Mouse (Mus musculus) heart, postnatal 36 days (tissue): ENCODE results near the gene Atp2b1. TPM values are rescaled to one million over a fixed set of nuclear protein-coding genes. Genes with fewer than 3 reads are reported as not detected.

ENCODE experiments used
- DNase-seq, 2 experiments: peaks; one replicate each; pipeline ENCODE4 v3.0.0; 2021 to 2022
- intact Hi-C: fragments of 180-260 bp; cut with DNase I; formaldehyde crosslinking; loops from one replicate; pipeline ENCODE4 v1.15.1; 2025
- total RNA-seq, 2 experiments: library from RNA; stranded (reverse); gene quantifications; 2 replicates each; pipeline ENCODE4 v1.2.3; 2021

The Atp2b1 gene
- total RNA-seq: 10 to 100 TPM; 69.0 to 69.9 TPM

DNA sequence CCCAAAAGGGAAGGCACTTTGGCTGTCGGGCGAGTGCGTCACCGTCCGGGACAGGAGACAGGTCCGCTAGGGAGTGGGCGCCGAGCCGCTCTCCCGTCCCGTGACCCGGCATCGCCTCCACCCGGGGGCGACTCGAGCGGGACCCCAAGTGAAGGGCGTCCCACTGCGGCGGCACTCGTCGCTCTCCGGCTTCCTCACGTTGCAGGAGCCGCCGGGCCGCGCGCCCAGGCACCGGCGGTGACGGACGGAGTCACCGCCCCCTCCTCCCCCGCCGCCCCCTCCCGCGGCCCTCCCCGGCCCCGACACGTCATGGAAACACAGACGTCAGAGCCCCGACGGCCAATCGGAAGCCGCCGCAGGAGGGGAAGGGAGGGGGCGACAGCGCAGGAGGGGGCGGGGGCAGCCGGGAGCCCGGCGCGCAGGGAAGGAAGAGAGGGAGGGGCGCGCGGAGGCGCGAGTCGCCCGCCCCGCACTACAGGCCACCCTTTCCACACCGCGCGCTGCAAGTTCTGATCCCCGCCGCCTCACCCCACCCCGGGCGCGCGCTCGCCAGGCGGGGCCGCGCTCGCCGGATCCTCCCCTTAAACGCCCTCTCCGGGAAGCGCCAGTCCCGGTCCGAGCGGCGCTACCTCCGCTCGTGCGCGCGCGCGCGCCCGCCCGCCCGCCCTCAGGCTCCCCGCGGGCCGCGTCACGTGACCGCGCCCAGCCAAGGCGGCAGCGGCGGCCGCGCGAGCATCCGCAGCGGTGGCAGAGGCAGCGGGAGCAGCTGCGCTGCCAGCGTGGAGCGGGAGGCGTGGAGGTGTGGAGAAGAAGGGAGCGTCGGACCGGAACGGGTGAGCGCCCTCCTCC, at the start of gene Atp2b1:
Atp2b1 (plus strand) TSS at position 446 of the 849 bp plus-strand sequence.
- intact Hi-C loops: loop anchor here (2.0 to 5.0 kb wide), 5 partner anchors 57 to 422 kb away; no protein-coding TSS in a partner anchor
- DNase-seq: peak; percentile 94

DNA sequence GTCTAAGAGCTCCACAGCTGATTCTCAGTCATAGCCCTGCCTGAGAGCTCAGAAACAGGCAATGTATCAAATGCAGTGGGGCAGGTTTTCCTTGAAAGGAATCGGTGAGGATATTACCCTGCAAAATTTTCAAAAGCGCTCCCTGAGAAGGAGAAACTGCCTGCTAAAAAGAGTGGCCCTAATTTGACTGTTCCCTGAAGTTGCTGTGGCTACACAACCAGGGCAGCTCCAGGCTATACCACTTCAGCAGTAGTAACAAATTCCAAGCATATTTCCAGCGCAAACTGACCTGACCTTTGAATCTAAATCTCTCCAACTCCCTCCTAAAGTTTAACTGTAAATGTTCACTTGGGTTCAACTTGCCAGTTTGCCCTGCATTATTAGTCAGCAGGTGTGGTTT, 49.4 kb upstream of the Atp2b1 start:
- intact Hi-C loops: loop anchor here (2.0 kb wide), 1 partner anchor 42 kb away; no protein-coding TSS in a partner anchor
- no peak for DNase-seq

DNA sequence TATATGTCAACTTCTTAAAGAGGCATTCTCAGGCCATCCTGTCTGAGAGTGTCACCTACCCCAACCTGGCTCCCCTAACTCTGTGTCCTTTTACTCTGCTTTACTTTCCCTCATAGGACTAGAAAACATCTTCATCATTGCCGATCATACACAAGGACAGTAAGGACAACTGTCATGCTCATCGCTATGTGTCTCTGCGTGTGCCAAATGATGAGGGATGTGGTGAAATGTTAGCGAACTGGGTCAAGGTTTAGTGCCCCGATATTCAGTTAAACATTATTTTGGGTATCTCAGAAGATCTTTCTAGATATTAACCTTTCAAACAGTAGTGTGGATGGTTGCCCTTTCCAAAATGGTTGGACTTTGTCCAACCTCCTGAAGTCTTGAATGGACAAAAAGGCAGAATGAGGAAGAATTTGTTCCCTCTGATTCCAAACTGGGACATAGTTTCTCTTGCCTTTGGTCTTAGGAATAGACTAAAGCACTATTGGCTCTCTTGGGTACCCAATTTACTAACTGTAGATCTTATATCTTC, 47.3 kb upstream of the Atp2b1 start:
- intact Hi-C loops: no loop called here

DNA sequence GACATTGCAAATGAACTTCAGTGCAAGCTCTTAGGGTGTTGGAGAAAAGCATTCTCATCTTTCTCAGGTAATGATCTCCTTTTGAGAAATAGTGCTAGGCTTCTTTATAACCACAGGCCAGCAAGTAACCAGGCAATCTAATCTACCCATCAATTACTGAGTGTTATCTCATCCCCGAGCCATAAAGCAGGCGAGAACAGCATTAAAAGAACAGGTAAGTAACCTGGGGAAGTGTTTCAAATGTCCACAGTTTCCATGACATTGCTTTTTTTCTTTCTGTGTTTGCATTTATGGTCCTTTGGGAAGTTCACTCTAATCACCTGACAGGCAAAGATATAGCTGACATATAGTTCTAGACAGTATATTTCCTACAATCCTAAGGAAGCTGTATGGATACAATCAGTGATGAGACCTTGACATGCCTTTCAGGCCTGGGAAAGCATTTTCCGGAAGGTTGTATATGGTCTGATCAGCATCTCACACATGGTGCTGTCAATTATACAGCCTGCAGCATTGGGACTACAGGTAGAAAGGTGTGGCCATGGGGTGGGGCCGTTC, 45.8 kb upstream of the Atp2b1 start:
- intact Hi-C loops: no loop called here
- no peak for DNase-seq

More for the DNA sequence above, 47.3 kb upstream of the Atp2b1 start:
- DNase-seq: no peak

DNA sequence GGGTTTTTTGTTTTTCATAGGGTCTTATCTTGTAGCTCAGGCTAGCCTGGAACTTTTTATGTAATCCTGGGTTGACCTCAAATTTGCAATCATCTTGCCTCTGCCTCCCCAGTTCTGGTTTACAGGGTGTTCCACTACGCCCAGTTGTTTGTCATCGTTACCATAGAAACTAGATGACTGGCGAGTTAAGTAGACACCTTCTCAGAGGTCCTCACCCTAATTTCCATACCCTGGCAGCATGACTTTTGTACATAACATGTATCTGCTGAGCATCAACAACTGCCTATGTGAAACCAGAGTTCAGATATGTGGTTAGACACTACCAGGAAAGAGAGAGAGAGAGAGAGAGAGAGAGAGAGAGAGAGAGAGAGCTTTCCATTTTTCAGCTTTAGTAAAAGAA, 36.4 kb upstream of the Atp2b1 start:
- DNase-seq: no peak
- intact Hi-C loops: no loop called here

DNA sequence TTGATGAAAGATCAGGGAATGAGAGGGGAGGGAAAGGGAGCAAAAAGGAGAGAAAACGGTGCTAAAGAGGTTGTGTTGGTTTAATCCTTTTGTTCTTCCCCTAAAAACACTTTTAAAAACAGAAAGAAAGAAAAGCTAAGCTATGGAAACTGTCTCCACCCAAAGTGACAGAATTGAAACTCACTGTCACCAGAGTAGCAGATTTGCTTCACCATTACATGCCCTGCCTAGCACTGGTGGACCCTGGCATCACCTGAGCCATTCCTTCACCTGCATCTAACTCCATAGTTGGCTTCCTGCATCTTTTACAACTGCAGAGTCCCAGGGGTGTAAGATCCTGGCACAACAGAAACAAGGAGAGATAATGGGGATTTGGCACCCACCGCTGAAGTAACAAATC, 35.6 kb upstream of the Atp2b1 start:
- intact Hi-C loops: no loop called here
- DNase-seq: no peak

DNA sequence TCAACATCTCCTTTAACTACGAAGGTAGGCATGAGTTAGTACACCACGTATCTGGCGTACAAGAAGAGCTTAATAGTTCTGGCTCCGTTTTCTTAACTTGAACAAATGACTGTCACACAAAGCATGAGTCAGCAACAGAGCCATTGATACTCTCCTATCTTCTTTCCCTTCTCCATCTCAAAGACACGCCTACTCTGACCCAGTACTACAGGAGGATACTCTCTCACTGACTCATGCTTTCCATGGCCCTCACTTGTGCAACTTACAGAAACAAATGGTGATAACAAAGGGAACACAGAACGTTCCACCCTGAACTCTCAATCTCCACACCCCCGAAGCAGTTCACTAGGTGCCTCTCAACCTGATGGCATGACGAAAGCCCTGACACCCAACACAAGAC, 34.1 kb upstream of the Atp2b1 start:
- peak in 1 of 2 experiments; percentile 12 for DNase-seq
- intact Hi-C loops: no loop called here

DNA sequence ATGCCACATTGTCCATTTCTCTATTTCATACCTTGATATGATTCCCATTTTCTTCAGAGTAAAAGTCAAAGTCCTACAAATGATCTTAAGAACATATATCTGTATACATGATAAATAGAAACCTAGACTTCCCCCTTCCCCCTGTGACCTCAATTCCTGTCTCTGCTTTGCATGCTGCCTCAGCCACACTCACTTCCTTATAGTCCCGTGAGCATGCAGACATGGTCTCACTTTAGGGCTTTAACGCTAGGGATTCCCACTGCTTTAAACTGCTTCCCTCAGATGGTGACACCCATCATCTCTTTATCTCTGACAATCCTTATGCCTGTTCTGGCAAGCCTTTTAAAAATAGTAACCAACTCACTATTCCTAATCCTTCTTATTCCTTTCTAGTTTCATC, 33.5 kb upstream of the Atp2b1 start:
- intact Hi-C loops: no loop called here
- no peak for DNase-seq

DNA sequence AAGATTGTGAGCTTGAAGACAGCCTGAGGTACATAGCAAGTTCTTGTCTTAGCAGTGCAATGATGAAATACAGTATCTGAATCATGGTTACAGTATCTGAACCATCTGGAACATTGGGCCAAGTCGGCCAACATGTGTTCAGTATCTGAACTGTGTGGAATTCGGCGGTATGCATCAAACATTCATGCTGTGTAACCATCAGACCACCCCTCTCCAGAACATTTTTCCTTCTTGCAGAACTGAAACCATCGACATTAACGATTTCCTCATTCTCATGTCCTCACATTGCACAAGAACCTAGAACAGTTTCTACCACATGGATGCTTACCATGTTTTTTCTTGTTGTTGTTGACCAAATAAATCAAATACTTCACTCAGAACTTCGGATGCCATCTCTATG, 32.7 kb upstream of the Atp2b1 start:
- no peak for DNase-seq
- intact Hi-C loops: no loop called here

DNA sequence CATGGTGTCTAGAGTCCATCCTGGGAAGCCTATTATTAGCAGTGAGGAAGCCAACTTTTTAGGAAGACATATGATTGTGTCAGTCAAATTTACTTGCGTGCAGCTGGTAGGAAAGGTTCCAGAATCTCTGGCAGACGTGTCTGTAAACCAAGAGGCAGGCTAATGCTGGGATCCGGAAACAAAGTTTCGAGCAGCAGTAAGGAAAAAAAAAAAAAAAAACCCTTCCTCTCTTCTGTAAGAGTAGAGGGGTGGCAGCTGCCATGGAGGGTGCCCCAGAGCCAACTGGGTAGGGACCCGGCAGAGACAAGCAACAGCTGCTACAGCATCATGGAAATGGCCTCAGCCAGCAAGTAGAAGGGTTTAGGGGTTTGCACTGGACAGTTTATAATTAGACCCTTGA, 31.6 kb upstream of the Atp2b1 start:
- intact Hi-C loops: no loop called here
- DNase-seq: no peak

DNA sequence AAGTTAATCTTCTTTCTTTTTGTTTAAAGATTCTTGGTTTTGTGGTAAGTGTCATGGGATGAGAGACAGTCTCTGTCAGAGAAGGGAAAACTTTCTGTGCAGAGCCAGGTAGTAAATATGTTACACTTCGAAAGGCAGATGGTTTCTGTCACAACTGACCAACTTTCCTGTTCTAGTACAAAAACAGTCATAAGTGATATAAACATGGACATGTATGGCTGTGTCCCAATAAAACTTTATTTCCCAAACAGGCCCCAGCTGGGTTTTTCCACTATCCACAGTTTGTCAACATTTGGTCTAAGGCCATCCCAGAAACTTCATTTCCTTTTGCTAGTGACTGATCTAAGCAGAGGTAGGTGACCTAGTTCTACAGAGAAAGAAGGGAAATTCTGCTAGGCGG, 29.8 kb upstream of the Atp2b1 start:
- DNase-seq: no peak

DNA sequence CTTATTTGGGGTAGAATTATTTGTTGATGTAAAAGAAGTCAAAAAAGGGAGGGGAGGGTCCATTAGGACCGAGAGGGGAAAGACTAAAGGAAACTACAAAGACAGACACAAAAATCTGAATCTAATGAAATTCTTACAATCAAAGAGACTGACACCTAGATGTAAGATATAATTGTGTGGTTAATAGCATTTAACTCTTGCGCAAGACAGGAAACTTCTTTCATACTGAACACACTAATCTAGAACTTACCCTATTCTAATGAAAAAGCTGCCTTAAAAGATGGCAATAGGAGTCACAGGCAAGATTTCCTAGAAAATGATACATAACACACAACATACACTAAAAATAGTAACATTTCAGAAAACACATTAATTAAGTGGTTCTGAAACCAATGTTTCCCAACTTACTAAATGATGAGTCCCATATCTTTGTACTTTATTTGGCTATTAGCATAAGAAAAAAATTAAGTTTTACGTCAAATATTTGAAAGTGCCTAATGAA, 27.4 kb upstream of the Atp2b1 start:
- DNase-seq: no peak
- intact Hi-C loops: no loop called here

More for the DNA sequence above, 29.8 kb upstream of the Atp2b1 start:
- intact Hi-C loops: no loop called here

DNA sequence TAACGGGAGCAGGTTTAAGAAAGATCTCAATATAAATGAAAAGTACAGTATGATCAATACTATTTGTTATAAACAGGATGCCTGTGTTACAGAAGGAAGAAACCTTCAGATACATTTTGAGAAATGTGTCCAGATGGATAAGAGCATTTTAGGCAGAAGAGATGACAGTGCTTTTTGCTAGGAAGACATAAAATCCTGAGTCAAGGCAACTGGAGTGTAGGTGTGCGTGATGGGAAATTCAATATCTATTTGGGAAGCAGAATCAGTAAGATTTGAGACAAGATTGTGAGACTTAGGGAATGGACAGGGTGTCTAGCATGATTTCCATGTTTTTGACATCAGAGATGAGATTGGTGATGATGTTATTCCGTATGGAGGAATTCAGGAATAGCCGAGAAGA, 22.8 kb upstream of the Atp2b1 start:
- intact Hi-C loops: no loop called here
- no peak for DNase-seq

DNA sequence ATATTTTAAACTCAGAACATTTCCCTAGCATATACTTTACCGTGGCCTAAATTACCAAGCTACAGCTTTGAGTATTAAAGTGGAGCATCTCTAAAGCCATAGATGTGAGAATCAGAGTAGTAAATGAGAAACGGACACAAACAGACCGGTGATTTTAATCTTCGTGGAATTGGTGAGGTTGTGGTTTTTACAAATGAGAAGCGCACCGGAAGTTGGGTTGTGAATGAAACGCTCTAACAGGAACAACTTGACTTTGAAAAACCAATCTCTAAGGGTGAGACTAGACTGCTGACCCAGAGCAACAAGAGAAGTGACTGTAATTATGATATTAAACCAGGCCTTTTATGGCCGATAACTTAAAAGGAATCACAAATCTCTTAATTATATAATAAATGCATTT, 16.7 kb upstream of the Atp2b1 start:
- intact Hi-C loops: no loop called here

DNA sequence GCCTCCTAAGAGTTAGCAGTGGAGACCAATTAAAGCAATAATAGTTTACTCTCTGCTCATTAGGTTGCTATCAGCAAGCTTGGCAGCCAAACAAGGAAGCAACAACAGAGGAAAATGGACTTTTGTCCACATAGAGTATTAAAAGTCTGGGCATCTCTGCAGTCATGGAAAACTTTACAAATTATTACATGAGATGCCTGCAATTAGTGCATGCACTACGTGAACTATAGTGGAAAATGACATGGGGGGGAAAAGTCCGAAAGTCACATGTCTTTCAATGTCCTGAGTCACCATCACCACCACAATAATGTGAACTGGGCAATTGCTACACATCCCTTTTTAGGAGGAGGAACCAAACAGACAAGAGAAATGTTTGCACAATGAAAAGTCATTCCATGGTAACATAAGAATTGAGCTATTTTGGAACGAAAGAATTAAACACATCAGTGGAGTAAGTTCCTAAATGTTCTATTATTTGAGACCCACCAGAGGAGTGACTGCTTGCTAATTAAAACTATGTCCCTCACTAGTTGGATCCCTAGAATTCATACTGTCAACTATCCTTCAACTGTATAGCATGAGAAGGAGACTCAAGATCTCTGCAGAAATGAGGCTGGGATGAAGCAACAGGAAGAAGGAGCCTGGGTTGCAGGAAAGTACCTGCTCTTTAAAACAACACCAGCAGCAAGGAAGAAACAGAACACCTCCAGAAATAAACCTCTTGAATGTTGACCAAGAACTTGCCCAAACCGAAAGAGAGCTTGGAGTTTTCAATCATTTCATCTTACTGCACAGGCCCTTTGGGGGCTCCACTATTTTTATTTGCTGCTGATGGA, 16.1 kb upstream of the Atp2b1 start:
- DNase-seq: no peak
- intact Hi-C loops: no loop called here

More for the DNA sequence above, 16.7 kb upstream of the Atp2b1 start:
- DNase-seq: no peak

DNA sequence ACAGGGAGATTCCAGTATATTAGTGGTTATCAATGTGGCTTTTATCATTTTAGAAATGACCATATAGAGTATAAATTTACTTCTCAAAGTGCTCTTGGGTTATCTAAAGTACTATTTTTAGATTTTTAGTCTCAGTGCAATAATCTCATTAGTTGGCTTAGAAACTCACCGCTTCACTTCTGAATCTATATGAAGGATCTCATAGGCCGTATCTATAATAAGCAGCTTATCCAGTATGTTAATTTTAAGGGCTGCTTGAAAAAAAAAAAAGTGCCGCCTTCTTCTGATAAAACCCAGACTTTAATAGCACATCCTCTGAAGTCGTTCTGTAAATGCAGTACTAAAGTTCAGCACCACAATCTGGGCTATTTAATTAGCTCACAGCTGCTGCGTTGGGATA, 12.7 kb upstream of the Atp2b1 start:
- no peak for DNase-seq
- intact Hi-C loops: no loop called here

DNA sequence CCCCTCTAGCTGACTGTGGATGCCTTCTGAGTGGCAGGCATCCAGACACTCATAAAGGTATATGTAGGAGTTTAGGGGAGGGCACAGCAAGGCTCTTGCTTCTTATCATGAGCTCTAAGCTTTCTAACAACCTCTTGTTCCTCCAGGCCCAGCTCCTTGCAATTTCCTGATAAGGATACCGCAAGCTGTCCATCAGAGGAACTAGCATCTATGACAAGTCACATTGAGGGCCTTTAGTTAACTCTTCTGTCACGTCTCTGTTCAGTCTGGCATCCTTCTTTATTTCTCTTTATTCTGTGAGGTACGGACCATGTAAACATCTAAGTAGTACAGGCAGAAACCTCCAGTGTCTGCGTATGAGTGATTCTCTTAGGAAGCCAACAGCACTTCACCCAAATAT, 8.2 kb upstream of the Atp2b1 start:
- no peak for DNase-seq
- intact Hi-C loops: loop anchor here (2.0 kb wide), 1 partner anchor 41 kb away; no protein-coding TSS in a partner anchor

DNA sequence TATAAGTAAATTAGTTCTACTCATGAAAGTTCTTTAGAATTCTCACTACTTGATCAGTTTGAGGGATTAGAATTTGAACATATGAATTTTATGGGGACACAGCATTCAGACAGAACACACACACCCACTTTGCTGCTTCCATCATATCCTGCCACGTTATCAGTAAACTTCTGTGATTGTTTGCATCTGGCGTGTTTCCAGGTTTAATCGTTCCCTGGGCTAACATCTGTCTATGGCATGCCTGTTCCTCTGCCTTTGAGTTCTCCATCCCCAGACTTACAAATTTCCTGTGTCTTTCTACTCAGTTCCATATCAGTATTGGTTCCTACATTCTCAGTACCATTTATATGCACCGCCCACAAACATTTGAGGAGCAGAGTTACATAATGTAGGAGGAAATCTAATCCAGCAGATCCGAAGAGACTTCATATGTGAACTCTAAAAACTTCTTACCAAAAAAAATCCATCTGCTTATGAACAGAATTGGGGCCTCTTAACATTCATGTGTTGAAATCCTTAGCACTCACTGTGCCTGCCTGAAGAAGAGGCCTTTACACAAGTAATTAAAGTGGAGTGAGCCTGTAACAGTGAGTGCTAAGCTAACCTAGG, 7.2 kb upstream of the Atp2b1 start:
- intact Hi-C loops: loop anchor here (2.0 kb wide), 1 partner anchor 42 kb away; no protein-coding TSS in a partner anchor
- no peak for DNase-seq

DNA sequence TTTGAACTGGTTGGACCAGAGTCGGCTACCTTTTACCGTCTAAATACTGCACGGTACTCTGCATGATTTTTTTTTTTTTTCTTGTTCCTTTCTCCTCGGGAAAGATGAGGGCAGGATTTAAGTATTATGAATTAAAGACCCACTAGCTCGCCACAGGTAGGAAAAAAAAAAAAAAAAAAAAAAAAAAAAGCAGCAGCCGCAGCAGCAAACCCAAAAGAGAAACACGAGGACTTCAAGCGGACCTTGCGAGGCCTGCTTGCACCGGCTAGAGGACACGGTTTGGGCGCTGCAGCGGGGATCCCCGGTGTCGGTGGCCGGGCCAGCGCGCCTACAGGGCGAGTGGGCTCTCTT, 621 bp upstream of the Atp2b1 start:
- intact Hi-C loops: loop anchor here (5.0 kb wide), 2 partner anchors 174 to 421 kb away; no protein-coding TSS in a partner anchor
- no peak for DNase-seq

DNA sequence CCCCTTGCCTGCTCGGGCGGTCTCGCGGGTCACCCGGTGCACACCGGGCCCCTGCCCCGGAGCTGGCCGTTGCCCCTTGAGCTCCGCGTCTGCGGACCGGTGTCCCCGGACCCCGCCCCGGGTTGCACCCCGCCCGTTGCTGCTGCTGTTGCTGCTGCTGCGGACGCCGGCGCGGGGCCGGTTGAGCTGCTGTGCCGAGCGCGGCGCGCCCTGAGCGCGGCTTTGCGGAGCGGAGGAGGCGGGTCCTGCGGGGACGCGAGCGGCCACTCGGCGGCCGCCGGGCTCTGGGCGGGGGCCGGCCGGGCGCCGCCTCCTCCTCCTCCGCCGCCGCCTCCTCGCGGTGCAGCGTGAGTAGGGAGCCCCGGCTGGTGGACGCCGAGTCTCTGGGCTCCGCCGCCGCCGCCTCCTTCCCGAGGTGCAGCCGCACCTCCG, 620 bp downstream of the Atp2b1 start:
- intact Hi-C loops: loop anchor here (2.0 to 5.0 kb wide), 7 partner anchors 42 to 423 kb away; no protein-coding TSS in a partner anchor
- DNase-seq: peak; percentile 83 to 92
